8 mouse cellular contexts compared by ENCODE assay signal in genomic region chr10:61759869-61760268, GRCm38 (mm10). TPM values are rescaled to one million over a fixed set of nuclear protein-coding genes. Genes with fewer than 3 reads are reported as not detected.
DNase-seq lines count a peak whose midpoint lies in the region; ATAC-seq and TF ChIP-seq lines count a peak whose summit lies in the region.

No protein-coding gene starts in this region.

- peaks cover 34% of the 10 kb centered on the region for H3K36me3 ChIP-seq in embryonic facial prominence, embryonic 12.5 days
- no peaks in the 10 kb centered on the region for H3K36me3 ChIP-seq in intestine, embryonic 16.5 days (ENCODE audit: control insufficient read depth, insufficient read depth, low read length)
- no peaks in the 10 kb centered on the region for H3K36me3 ChIP-seq in small intestine, adult 2 months (ENCODE audit: control insufficient read depth, insufficient read depth, low read length)
- peaks cover 10% of the 10 kb centered on the region; the same call in 1 of the 2 replicates for H3K36me3 ChIP-seq in hindbrain, postnatal 0 days (ENCODE audit: insufficient read depth, low read length)

- no peak for ATAC-seq in embryonic facial prominence, embryonic 12.5 days (ENCODE audit: insufficient number of reproducible peaks, insufficient read depth, low FRiP score, low TSS enrichment)
- ATAC-seq in intestine, embryonic 16.5 days, result peak; percentile 77; the same call in 1 of the 2 replicates
- no peak for ATAC-seq in inflammation-experienced regulatory T-cells, adult 6 months
- ATAC-seq in hindbrain, postnatal 0 days, result no peak

- no peak overlapping the region for H3K4me3 ChIP-seq in embryonic facial prominence, embryonic 12.5 days
- H3K4me3 ChIP-seq in intestine, embryonic 16.5 days (ENCODE audit: low read length), result no peak overlapping the region
- H3K4me3 ChIP-seq in small intestine, adult 2 months (ENCODE audit: low read depth, low read length), result no peak overlapping the region
- no peak overlapping the region for H3K4me3 ChIP-seq in hindbrain, postnatal 0 days (ENCODE audit: low read length)

- DNase-seq in kidney, adult 9 months, result peak; percentile 15
- no peak for DNase-seq in kidney, adult 18-20 months
- no peak for DNase-seq in thymus, postnatal 14 days
- DNase-seq in hindbrain, postnatal 0 days (ENCODE audit: low spot score), result no peak

- peak overlapping the region; percentile 81; the same call in 1 of the 2 replicates for H3K27ac ChIP-seq in embryonic facial prominence, embryonic 12.5 days
- H3K27ac ChIP-seq in intestine, embryonic 16.5 days (ENCODE audit: low read length), result no peak overlapping the region; the same call in 1 of the 2 replicates
- H3K27ac ChIP-seq in small intestine, adult 2 months (ENCODE audit: insufficient read depth, low read depth, low read length), result peak overlapping the region; percentile 15; the same call in 1 of the 2 replicates
- H3K27ac ChIP-seq in hindbrain, postnatal 0 days, result no peak overlapping the region

- no peak for TF ChIP-seq CTCF in small intestine, adult 2 months (IDR thresholded peaks at IDR 0.05; ENCODE audit: extremely low read depth, insufficient read length, insufficient replicate concordance, low read depth, low read length)
- TF ChIP-seq CTCF in hindbrain, postnatal 0 days (IDR thresholded peaks at IDR 0.05; ENCODE audit: low read depth), result no peak

- H3K4me1 ChIP-seq in embryonic facial prominence, embryonic 12.5 days, result peaks cover 26% of the 10 kb centered on the region
- peaks cover 6% of the 10 kb centered on the region for H3K4me1 ChIP-seq in intestine, embryonic 16.5 days (ENCODE audit: control insufficient read depth, insufficient read depth, low read length)
- H3K4me1 ChIP-seq in small intestine, adult 2 months (ENCODE audit: control insufficient read depth, insufficient read depth, insufficient read length, low read length), result 0 out of 2 replicates have a peak, but pooled peaks cover 4% of the 10 kb centered on the region
- peaks cover 3% of the 10 kb centered on the region; the same call in 1 of the 2 replicates for H3K4me1 ChIP-seq in hindbrain, postnatal 0 days (ENCODE audit: insufficient read depth, low read length)

- H3K27me3 ChIP-seq in embryonic facial prominence, embryonic 12.5 days, result no peaks in the 10 kb centered on the region
- H3K27me3 ChIP-seq in intestine, embryonic 16.5 days (replicated peaks; ENCODE audit: control insufficient read depth, insufficient read depth, low read length), result no peaks in the 10 kb centered on the region
- H3K27me3 ChIP-seq in small intestine, adult 2 months (ENCODE audit: control insufficient read depth, insufficient read depth, low read length), result no peaks in the 10 kb centered on the region
- H3K27me3 ChIP-seq in hindbrain, postnatal 0 days (ENCODE audit: insufficient read depth, low read length), result no peaks in the 10 kb centered on the region

- 38% methylated on average over 6 of the region's 6 CpGs for WGBS in embryonic facial prominence, embryonic 12.5 days
- 36% methylated on average over 6 of the region's 6 CpGs for WGBS in intestine, embryonic 16.5 days
- 57% methylated on average over 6 of the region's 6 CpGs for WGBS in small intestine, adult 2 months
- WGBS in hindbrain, postnatal 0 days, result 62% methylated on average over 6 of the region's 6 CpGs

- no peak overlapping the region for H3K4me2 ChIP-seq in embryonic facial prominence, embryonic 12.5 days (replicated peaks)
- H3K4me2 ChIP-seq in intestine, embryonic 16.5 days (ENCODE audit: low read depth, low read length), result no peak overlapping the region
- H3K4me2 ChIP-seq in hindbrain, postnatal 0 days (ENCODE audit: low read depth, low read length), result no peak overlapping the region

- TF ChIP-seq POLR2A in small intestine, adult 2 months (IDR thresholded peaks at IDR 0.05; ENCODE audit: low read depth, low read length), result no peak

- H3K9ac ChIP-seq in embryonic facial prominence, embryonic 12.5 days, result no peak overlapping the region
- H3K9ac ChIP-seq in intestine, embryonic 16.5 days (ENCODE audit: low read depth, low read length), result no peak overlapping the region
- H3K9ac ChIP-seq in hindbrain, postnatal 0 days (replicated peaks; ENCODE audit: low read length), result no peak overlapping the region

- H3K9me3 ChIP-seq in embryonic facial prominence, embryonic 12.5 days, result no peaks in the 10 kb centered on the region
- no peaks in the 10 kb centered on the region for H3K9me3 ChIP-seq in intestine, embryonic 16.5 days (ENCODE audit: control insufficient read depth, low read length)
- no peaks in the 10 kb centered on the region for H3K9me3 ChIP-seq in hindbrain, postnatal 0 days (ENCODE audit: low read length)

RNA-seq across cellular contexts. Expression of gene H2afy2, which starts 24.1 kb away (rescaled TPM):
- 383 and 385 TPM in 2 replicates for polyA plus RNA-seq in embryonic facial prominence, embryonic 12.5 days (2016; fragmentation: Nextera tagmentation; extraction: Ambion mirVana)
- polyA plus RNA-seq in intestine, embryonic 16.5 days (2015; fragmentation: Nextera tagmentation; extraction: Ambion mirVana), result 66.9 and 76.8 TPM in 2 replicates
- 0.98 and 1.6 TPM in 2 replicates for polyA plus RNA-seq in small intestine, adult 2 months (2012; rRNA removed)
- not detected for polyA plus RNA-seq in inflammation-experienced regulatory T-cells, adult 6 months (2017; shearing (Covaris generic))
- 90.4 and 97.7 TPM in 2 replicates for total RNA-seq in hindbrain, postnatal 0 days (2014; rRNA removed)
- 157 and 162 TPM in 2 replicates for polyA plus RNA-seq in hindbrain, postnatal 0 days (2015; fragmentation: Nextera tagmentation; extraction: Ambion mirVana)

RNA-seq across cellular contexts. Expression of gene Aifm2, which starts 44.8 kb away (rescaled TPM):
- polyA plus RNA-seq in embryonic facial prominence, embryonic 12.5 days (2016; fragmentation: Nextera tagmentation; extraction: Ambion mirVana), result 13.4 and 14.8 TPM in 2 replicates
- polyA plus RNA-seq in intestine, embryonic 16.5 days (2015; fragmentation: Nextera tagmentation; extraction: Ambion mirVana), result 21.1 and 22.5 TPM in 2 replicates
- 4.9 and 6.7 TPM in 2 replicates for polyA plus RNA-seq in small intestine, adult 2 months (2012; rRNA removed)
- polyA plus RNA-seq in inflammation-experienced regulatory T-cells, adult 6 months (2017; shearing (Covaris generic)), result 1 to 10 TPM; 2.7 to 4.1 (median 3.5) TPM
- total RNA-seq in hindbrain, postnatal 0 days (2014; rRNA removed), result 21.0 and 28.4 TPM in 2 replicates
- polyA plus RNA-seq in hindbrain, postnatal 0 days (2015; fragmentation: Nextera tagmentation; extraction: Ambion mirVana), result 14.5 and 14.6 TPM in 2 replicates

Comparison
In these comparisons a context has a peak if more than half of its experiments do, and no peak if none do; other contexts are left out.
1. H3K27ac ChIP-seq: peak in embryonic facial prominence, embryonic 12.5 days (single experiment) and small intestine, adult 2 months (single experiment); none in intestine, embryonic 16.5 days (single experiment) and hindbrain, postnatal 0 days (single experiment).
2. RNA of gene H2afy2, which starts 24.1 kb away (polyA plus RNA-seq): 383 to 385 TPM in embryonic facial prominence, embryonic 12.5 days, 157 to 162 TPM in hindbrain, postnatal 0 days and 66.9 to 76.8 TPM in intestine, embryonic 16.5 days; 0.98 to 1.6 TPM in small intestine, adult 2 months and not detected in inflammation-experienced regulatory T-cells, adult 6 months; every median in the first group is over 10 times any median in the second.